Mouse (Mus musculus): Measurements from ENCODE around the gene Sectm1a.
A peak's percentile ranks its signal among the peaks of the same experiment; 100 is the strongest.
"Not testable (repeated sequence)": the region's sequence is repeated elsewhere in the genome, so short reads cannot be mapped to it uniquely, and the experiment has no call there.

Gene Sectm1a

GRCm38 (mm10) chr11:121045286-121045685 is 35.7 kb downstream of the Sectm1a start:
- Histone ChIP-seq H3K27me3 (ENCODE audit: control insufficient read depth, insufficient read depth, low read length, poor library complexity, severe bottlenecking) (no peaks in the 10 kb centered on the region), H3K36me3 (ENCODE audit: control insufficient read depth, insufficient read depth, low read length, poor library complexity, severe bottlenecking) (no peaks in the 10 kb centered on the region)
- DNase-seq (ENCODE audit: low read depth, low spot score): no peak

DNA sequence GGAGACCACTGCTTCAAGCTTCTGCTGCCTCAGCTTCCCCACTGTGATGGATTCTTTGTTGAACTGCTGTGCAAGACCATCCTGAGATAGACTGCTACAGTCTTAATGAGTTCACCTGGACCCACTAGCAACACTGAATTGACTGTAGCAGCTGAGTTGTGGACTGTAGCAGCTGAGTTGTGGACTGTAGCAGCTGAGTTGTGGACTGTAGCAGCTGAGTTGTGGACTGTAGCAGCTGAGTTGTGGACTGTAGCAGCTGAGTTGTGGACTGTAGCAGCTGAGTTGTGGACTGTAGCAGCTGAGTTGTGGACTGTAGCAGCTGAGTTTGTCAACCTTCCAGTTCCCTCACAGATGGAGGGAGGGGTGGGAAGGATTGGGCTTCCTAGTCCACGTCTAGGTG is 38.0 kb downstream of the Sectm1a start:
- H3K27me3 ChIP-seq (ENCODE audit: control insufficient read depth, insufficient read depth, low read length, poor library complexity, severe bottlenecking); DNase-seq (ENCODE audit: low read depth, low spot score); H3K36me3 ChIP-seq (ENCODE audit: control insufficient read depth, insufficient read depth, low read length, poor library complexity, severe bottlenecking): not testable (repeated sequence)

DNA sequence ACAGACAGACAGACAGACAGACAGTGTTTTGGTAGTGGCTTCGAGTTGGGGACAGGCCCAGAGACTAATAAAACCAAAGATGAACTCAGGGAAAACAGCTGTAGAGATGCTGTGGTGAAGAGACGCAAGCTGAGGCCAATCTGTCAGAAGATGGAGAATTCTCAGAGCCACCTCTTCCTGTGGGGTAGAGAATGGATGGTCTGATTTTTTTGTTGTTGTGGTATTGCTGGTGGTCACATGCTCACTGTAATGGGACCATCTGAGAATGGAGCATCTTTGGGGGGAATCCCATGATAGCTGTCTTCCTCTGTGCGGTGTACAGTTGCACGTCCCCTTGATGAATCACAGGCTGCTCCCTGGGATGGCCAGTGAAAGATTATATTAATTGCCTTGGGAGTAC is 38.5 kb downstream of the Sectm1a start:
- DNase-seq (ENCODE audit: low read depth, low spot score): no peak
- no peaks in the 10 kb centered on the region for H3K27me3 ChIP-seq (ENCODE audit: control insufficient read depth, insufficient read depth, low read length, poor library complexity, severe bottlenecking)
- H3K36me3 ChIP-seq (ENCODE audit: control insufficient read depth, insufficient read depth, low read length, poor library complexity, severe bottlenecking): no peaks in the 10 kb centered on the region

DNA sequence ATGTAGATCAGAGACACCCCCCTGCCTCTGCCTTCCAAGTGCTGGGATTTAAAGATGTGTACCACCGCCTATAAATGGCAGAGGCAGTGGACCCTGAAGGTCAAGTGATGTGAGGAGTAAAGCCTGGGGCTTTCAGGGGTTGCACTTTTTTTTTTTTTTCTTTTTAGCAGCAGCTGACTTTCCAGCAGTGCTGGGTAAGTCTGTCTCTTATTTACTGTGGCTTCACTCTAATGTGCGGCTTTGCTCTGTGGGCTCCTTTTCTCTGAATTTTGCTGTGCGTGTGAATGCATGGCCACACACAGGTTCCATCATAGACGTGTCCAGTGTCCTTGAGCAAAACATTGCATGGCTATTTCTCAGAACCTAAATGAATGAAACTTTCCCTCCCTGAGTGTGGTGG is 39.4 kb downstream of the Sectm1a start:
- Histone ChIP-seq H3K36me3 (ENCODE audit: control insufficient read depth, insufficient read depth, low read length, poor library complexity, severe bottlenecking) (no peaks in the 10 kb centered on the region), H3K27me3 (ENCODE audit: control insufficient read depth, insufficient read depth, low read length, poor library complexity, severe bottlenecking) (no peaks in the 10 kb centered on the region)
- no peak for DNase-seq (ENCODE audit: low read depth, low spot score)

- no peaks in the 10 kb centered on the region for H3K27me3 ChIP-seq (ENCODE audit: control insufficient read depth, insufficient read depth, low read length, poor library complexity, severe bottlenecking)
- H3K36me3 ChIP-seq (ENCODE audit: control insufficient read depth, insufficient read depth, low read length, poor library complexity, severe bottlenecking): no peaks in the 10 kb centered on the region
- DNase-seq (ENCODE audit: low read depth, low spot score): peak; percentile 63
These were observed 39.8 kb downstream of the Sectm1a start for GRCm38 (mm10) chr11:121041212-121041611.

DNA sequence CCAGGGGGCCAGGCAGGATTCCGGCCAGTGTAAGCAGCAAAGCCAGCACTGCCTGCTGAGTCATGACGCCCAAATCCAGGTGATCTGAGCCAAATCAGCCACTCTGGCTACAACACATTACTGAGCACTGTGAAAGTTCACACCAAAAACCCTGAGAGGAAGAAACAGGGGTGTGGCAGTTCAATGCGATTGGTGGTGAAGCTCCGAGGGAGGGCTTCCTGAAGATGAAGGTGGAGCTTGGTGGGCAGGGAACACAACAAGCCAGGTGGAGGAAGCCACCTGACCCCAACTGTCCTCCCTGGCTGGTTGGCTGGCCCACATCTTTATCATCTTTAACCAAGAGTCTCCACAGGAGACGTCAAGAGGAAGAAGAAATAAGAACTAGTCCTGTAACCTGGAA is 41.7 kb downstream of the Sectm1a start, which contains the start of gene Cd7:
Cd7 (minus strand) TSS at position 117 of the 400 bp plus-strand sequence.
- Histone ChIP-seq H3K36me3 (ENCODE audit: control insufficient read depth, insufficient read depth, low read length, poor library complexity, severe bottlenecking) (no peaks in the 10 kb centered on the region), H3K27me3 (ENCODE audit: control insufficient read depth, insufficient read depth, low read length, poor library complexity, severe bottlenecking) (no peaks in the 10 kb centered on the region)
- no peak for DNase-seq (ENCODE audit: low read depth, low spot score)

- DNase-seq (ENCODE audit: low read depth, low spot score): no peak
- H3K36me3 ChIP-seq (ENCODE audit: control insufficient read depth, insufficient read depth, low read length, poor library complexity, severe bottlenecking): no peaks in the 10 kb centered on the region
- H3K27me3 ChIP-seq (ENCODE audit: control insufficient read depth, insufficient read depth, low read length, poor library complexity, severe bottlenecking): no peaks in the 10 kb centered on the region
These were observed 42.4 kb downstream of the Sectm1a start for GRCm38 (mm10) chr11:121038366-121039240.

DNA sequence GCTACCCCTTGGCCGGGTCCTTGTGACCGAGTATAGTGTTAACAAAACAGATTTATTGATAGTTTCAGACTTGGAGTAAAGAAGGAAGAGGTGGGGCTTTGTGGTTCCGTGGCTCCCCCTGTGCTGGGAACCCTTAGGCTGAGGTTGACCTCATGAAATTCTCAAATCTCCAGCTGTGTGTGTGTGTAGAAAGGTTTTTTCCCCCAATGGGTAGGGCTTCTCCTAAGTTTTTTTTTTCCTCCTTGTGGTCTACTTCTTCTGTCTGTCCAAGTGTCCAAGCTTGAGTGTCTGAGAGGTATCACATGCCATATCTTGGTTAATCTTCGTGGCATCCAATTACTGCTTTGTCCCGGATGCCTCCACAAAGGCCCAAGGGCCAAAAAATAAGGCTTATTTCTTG is 47.9 kb downstream of the Sectm1a start:
- DNase-seq (ENCODE audit: low read depth, low spot score): no peak
- no peaks in the 10 kb centered on the region; the same call in 1 of the 2 replicates for H3K27me3 ChIP-seq (ENCODE audit: control insufficient read depth, insufficient read depth, low read length, poor library complexity, severe bottlenecking)
- H3K36me3 ChIP-seq (ENCODE audit: control insufficient read depth, insufficient read depth, low read length, poor library complexity, severe bottlenecking): no peaks in the 10 kb centered on the region

DNA sequence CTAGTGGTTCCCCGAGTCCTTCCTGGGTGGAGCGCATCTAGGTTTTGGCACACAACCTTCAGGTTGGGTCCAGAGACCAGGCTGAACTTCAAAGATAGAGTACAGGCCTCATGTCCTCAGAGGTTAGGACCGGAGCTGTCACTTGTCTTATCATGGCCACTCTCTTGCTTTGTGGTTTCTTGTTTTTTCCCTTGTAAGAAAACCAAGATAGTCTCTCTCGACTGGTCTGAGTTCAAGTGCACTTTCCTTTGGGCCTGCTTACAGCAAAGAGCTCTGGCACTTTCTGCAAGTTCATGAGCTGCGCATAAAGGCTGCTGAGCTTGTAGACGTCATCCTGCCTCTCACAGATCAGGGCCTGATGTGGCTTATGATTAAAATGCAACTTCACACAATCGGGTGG is 53.8 kb downstream of the Sectm1a start:
- DNase-seq (ENCODE audit: low read depth, low spot score): no peak
- no peaks in the 10 kb centered on the region; the same call in 1 of the 2 replicates for H3K27me3 ChIP-seq (ENCODE audit: control insufficient read depth, insufficient read depth, low read length, poor library complexity, severe bottlenecking)
- no peaks in the 10 kb centered on the region for H3K36me3 ChIP-seq (ENCODE audit: control insufficient read depth, insufficient read depth, low read length, poor library complexity, severe bottlenecking)

GRCm38 (mm10) chr11:121024163-121024562 is 56.9 kb downstream of the Sectm1a start:
- no peak for DNase-seq (ENCODE audit: low read depth, low spot score)
- Histone ChIP-seq H3K36me3 (ENCODE audit: control insufficient read depth, insufficient read depth, low read length, poor library complexity, severe bottlenecking) (no peaks in the 10 kb centered on the region), H3K27me3 (ENCODE audit: control insufficient read depth, insufficient read depth, low read length, poor library complexity, severe bottlenecking) (no peaks in the 10 kb centered on the region)

DNA sequence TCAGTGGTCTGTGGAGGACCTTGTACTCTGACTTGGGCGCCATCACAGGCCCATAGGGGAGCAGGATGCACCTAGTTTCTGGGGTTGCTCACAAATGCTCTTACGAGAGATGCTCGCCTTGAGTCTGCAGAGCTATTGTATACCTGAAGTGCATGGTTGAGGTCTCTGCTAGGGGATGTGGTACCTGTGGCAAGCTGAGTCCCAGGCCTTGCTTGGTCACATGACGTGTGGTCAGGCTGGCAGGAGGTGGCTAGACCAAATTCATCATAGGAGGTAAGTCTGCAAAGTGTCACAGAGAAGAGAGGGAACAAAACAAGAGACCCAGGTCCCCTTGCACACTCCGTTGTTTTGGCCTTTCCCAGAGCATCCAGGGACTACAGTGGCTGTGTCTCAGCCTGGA is 61.5 kb downstream of the Sectm1a start:
- no peak for DNase-seq (ENCODE audit: low read depth, low spot score)
- H3K27me3 ChIP-seq (ENCODE audit: control insufficient read depth, insufficient read depth, low read length, poor library complexity, severe bottlenecking): no peaks in the 10 kb centered on the region

DNA sequence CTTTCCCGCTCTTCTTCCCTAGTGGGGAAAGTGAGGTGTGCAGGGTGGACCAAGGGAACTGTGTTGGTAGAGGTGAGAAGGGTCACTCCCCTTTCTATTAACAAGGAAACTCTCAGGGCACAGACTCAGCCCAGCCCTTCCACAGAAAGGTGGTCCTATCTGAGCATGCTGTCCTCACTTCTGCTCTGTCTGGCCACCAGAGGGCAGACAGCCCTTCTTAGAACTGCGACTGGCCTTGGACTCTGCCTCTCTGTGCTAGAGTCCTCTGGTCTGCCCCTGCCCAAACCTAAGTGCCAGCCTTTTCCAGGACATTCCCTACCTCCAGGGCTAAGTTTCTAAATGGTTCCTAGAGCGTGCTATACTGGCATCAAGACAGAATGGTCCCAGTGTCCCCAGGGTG is 63.3 kb downstream of the Sectm1a start:
- peak; percentile 60 for DNase-seq (ENCODE audit: low read depth, low spot score)
- Histone ChIP-seq H3K36me3 (ENCODE audit: control insufficient read depth, insufficient read depth, low read length, poor library complexity, severe bottlenecking) (no peaks in the 10 kb centered on the region), H3K27me3 (ENCODE audit: control insufficient read depth, insufficient read depth, low read length, poor library complexity, severe bottlenecking) (no peaks in the 10 kb centered on the region)

More for the DNA sequence above, 61.5 kb downstream of the Sectm1a start:
- no peaks in the 10 kb centered on the region for H3K36me3 ChIP-seq (ENCODE audit: control insufficient read depth, insufficient read depth, low read length, poor library complexity, severe bottlenecking)
